Mouse (Mus musculus) E14TG2a.4 (cell line): ENCODE measurements around the gene Ubash3a.
A peak's percentile ranks its signal among the peaks of the same experiment; 100 is the strongest.
"Not testable (repeated sequence)": the region's sequence is repeated elsewhere in the genome, so short reads cannot be mapped to it uniquely, and the experiment has no call there.

ENCODE experiments used
- H3K27me3 ChIP-seq: 2 replicates; pipeline ENCODE4 v1.6.1; 2014; ENCODE audit warnings: low read length, control low read depth; ENCODE audit not compliant: insufficient read depth
- H3K36me3 ChIP-seq: 2 replicates; pipeline ENCODE4 v1.6.1; 2014; ENCODE audit warnings: low read length, control low read depth; ENCODE audit not compliant: insufficient read depth
- H3K4me1 ChIP-seq: replicated peaks from 2 replicates; pipeline ENCODE4 v1.6.1; 2014; ENCODE audit warnings: low read depth, low read length, control low read depth
- H3K4me3 ChIP-seq: replicated peaks from 2 replicates; pipeline ENCODE4 v1.5.1; 2014; ENCODE audit warnings: mild to moderate bottlenecking, low read length
- H3K9me3 ChIP-seq: 2 replicates; pipeline ENCODE4 v1.6.1; 2014; ENCODE audit warnings: low read length, control low read depth
- CTCF ChIP-seq: conservative IDR thresholded peaks from 2 replicates; pipeline ENCODE4 v1.5.1; 2014; ENCODE audit warnings: low read length
- NANOG ChIP-seq: IDR thresholded peaks from 2 replicates; pipeline ENCODE4 v1.6.1; 2014; ENCODE audit warnings: borderline replicate concordance, low read length, mixed read lengths
- POU5F1 ChIP-seq: IDR thresholded peaks from 2 replicates; pipeline ENCODE4 v1.6.1; 2014; ENCODE audit warnings: low read length, borderline replicate concordance

Gene Ubash3a

DNA sequence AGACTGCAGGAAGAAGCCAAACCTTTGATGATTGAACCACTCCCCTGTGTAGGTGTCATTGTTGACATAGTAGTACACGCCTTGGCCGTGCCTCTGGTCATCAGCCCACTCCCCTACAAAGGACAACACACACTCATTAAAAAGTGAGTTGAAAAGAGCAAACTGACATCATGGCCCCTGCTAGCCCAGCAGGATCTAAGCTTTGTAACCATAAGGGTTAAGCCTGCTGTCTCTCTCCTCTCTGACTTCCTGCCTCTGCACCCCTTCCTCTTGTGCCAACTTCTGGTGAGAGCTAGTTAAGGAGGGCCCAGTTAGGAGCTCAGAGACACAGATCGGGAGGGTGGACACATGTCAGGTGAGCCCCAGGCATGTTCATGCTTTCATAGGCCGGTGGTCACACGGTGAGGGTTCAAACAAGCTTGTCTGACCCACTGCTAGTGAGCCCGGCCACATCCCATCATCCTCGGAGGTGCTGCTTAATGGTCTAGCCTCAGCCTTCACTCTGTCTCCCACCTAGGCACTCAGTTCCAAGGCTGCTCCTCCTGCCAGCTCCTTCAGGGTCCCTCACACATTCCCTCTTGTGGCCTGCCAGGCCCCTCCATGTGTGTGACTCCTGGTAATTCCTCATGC, 58.8 kb downstream of the Ubash3a start:
- no peaks in the 10 kb centered on the region for H3K9me3 ChIP-seq
- TF ChIP-seq CTCF (no peak), POU5F1 (no peak)
- H3K4me1 ChIP-seq, result peaks cover 92% of the 10 kb centered on the region
- no peaks in the 10 kb centered on the region for H3K27me3 ChIP-seq
- peak overlapping the region; percentile 50; the same call in 1 of the 2 replicates for H3K4me3 ChIP-seq
- no peaks in the 10 kb centered on the region for H3K36me3 ChIP-seq

DNA sequence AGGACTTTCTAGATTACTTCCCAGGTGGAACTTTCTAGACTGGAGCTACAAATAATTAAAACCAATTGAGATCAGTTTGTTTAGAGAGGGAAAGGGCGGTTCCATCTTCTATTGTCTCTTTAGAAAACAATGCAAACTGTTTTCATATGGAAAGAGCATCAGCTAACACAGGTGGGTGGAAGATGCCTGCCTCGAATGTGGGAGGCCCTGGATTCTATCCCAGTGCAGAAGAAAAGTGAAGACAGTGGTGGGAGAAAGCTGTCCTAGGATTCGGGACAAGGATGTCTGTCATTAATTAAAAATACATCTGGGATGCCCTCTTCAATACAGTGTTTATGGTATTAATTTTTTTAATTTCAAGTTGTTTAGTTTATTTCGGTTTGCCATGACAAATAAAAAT, 59.5 kb downstream of the Ubash3a start:
- Histone ChIP-seq H3K4me1 (peaks cover 92% of the 10 kb centered on the region), H3K4me3 (peak overlapping the region; percentile 20; the same call in 1 of the 2 replicates), H3K9me3 (no peaks in the 10 kb centered on the region), H3K36me3 (no peaks in the 10 kb centered on the region), H3K27me3 (no peaks in the 10 kb centered on the region)
- TF ChIP-seq CTCF (no peak), NANOG (no peak), POU5F1 (no peak)

DNA sequence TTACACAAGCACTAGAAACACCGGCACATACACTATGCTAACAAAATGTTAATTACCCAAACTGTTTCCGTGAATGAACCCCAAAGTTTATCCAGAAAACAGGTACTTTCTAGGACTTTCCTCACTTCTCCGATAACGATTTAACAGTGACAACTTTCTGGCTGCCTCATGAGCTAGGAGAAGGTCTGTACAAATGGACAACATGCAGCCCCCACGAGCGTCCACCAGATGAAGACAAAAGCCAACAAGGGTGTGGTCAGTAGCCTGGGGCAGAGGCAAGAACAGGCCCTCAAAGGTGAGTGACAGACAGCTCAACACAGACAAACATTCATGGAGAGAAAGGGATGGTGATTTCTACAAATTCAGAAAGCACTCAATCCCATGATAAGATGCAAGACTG, 59.9 kb downstream of the Ubash3a start:
- no peaks in the 10 kb centered on the region for H3K27me3 ChIP-seq
- peak overlapping the region; percentile 20 for H3K4me3 ChIP-seq
- TF ChIP-seq NANOG (no peak), CTCF (no peak), POU5F1 (no peak)
- no peaks in the 10 kb centered on the region for H3K9me3 ChIP-seq
- H3K36me3 ChIP-seq, result no peaks in the 10 kb centered on the region
- H3K4me1 ChIP-seq, result peaks cover 92% of the 10 kb centered on the region

DNA sequence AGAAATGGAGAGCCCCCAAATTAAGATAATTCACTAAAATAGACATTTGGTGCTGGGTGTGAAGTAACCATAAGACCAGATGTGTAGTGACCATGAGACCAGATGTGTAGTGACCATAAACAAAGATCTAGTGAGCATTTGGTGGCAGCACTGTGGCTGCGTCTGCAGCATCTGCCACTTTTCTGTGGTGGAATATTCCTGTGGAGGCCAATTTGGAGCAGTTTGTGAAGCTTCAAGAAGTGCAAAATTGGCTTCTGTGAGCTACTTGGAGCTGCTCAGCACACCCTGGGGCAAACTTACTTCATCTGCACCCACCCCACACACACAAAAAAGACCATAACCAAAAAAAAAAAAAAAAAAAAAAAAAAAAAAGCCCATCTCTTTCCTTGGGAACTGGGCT, 60.3 kb downstream of the Ubash3a start:
- H3K4me3 ChIP-seq, result peak overlapping the region; percentile 20; the same call in 1 of the 2 replicates
- H3K27me3 ChIP-seq, result no peaks in the 10 kb centered on the region
- TF ChIP-seq CTCF (no peak), POU5F1 (no peak)
- no peaks in the 10 kb centered on the region for H3K36me3 ChIP-seq
- peaks cover 92% of the 10 kb centered on the region for H3K4me1 ChIP-seq
- no peaks in the 10 kb centered on the region for H3K9me3 ChIP-seq

DNA sequence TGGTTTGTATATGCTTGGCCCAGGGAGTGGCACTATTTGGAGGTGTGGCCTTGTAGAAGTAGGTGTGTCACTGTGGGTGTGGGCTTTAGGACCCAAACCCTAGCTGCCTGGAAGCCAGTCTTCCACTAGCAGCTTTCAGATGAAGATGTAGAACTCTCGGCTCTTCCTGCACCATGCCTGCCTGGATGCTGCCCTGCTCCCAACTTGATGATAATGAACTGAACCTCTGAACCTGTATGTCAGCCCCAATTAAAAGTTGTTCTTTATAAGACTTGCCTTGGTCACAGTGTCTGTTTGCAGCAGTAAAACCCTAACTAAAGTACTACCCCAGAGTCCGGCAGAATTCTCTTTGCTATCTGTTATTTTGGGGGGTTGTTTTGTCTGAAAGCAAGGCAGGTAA, 62.1 kb downstream of the Ubash3a start:
- TF ChIP-seq NANOG, result no peak
- TF ChIP-seq CTCF, result no peak
- TF ChIP-seq POU5F1, result no peak
- Histone ChIP-seq H3K4me1 (peaks cover 78% of the 10 kb centered on the region), H3K4me3 (no peak overlapping the region), H3K27me3 (no peaks in the 10 kb centered on the region), H3K9me3 (no peaks in the 10 kb centered on the region), H3K36me3 (no peaks in the 10 kb centered on the region)

DNA sequence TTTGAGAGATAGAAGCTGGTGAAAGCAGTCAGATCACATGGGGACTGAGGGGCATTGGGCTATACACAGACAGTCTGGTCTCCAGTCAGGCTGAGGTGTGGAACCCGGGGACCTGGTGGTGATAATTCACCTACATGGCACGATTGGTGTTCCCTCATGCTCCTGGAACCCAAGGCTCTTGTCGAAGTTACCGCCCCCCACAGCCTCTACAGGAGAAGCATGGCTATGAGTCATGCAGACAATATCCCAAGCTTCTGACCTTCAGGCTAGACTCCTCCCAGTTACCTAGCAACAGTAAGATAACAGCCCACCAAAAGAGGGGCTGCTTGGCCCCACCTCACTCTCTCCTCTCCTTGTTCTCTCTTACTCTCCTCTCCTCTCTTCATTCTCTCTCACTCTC, 62.6 kb downstream of the Ubash3a start:
- no peaks in the 10 kb centered on the region for H3K9me3 ChIP-seq
- TF ChIP-seq POU5F1 (no peak), NANOG (no peak), CTCF (no peak)
- H3K36me3 ChIP-seq, result no peaks in the 10 kb centered on the region
- H3K4me1 ChIP-seq, result peaks cover 76% of the 10 kb centered on the region
- H3K4me3 ChIP-seq, result no peak overlapping the region
- no peaks in the 10 kb centered on the region for H3K27me3 ChIP-seq

DNA sequence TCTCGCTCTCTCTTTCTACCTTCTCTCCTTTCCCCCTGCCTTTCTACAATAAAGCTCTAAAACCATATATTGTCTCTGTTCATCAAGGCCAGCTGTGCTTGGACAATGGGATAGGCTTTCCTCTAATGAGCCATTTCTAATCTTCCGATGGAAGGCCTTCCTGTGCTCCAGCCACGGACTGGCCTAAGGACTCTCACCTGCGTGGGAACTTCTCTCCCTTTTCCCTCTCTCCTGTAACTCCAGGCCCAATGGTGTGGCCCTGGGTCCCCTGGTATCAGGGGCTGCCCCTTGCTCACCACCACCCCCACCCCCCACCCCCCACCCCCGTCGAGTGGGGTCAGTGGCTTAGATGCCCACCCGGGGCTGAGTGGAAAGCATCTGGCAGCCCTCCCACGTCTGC, 63.1 kb downstream of the Ubash3a start:
- H3K9me3 ChIP-seq, H3K4me3 ChIP-seq, H3K27me3 ChIP-seq, H3K36me3 ChIP-seq: not testable (repeated sequence)
- H3K4me1 ChIP-seq, result peaks cover 73% of the 10 kb centered on the region

DNA sequence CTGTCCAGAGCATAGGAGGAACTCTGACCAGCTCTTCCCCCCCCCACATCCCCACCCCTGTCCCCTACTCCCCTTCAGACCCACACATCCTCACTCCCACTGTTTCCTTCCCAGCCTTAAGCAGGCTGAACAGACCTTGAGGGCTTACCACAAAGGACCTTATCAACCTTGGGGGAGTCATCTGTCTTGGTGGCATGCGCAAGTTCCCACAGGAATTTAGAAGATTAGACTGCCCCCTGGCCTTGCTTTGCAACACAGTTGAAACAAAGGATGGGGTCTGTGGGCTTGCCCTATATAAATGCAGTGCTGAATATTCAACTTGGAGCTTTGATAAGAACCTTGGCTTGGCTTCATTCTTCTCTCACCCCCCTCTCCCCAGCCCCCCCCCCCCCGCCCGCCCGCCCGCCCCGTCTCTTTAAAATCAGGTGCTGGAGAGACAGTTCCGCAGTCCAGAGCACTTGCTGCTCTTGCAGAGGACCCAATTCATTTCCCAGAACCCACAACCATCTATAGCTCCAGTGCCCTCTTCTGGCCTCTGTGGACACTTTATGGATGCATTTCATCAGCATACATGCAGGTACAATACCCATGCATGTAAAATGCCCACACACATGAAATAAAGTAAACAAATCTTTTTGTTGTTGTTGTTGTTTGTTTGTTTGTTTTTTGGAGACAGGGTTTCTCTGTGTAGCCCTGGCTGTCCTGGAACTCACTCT, 63.6 kb downstream of the Ubash3a start:
- H3K9me3 ChIP-seq, result no peaks in the 10 kb centered on the region
- no peaks in the 10 kb centered on the region for H3K27me3 ChIP-seq
- no peaks in the 10 kb centered on the region for H3K36me3 ChIP-seq
- TF ChIP-seq NANOG (no peak), CTCF (no peak), POU5F1 (no peak)
- H3K4me1 ChIP-seq, result peaks cover 70% of the 10 kb centered on the region
- no peak overlapping the region for H3K4me3 ChIP-seq

DNA sequence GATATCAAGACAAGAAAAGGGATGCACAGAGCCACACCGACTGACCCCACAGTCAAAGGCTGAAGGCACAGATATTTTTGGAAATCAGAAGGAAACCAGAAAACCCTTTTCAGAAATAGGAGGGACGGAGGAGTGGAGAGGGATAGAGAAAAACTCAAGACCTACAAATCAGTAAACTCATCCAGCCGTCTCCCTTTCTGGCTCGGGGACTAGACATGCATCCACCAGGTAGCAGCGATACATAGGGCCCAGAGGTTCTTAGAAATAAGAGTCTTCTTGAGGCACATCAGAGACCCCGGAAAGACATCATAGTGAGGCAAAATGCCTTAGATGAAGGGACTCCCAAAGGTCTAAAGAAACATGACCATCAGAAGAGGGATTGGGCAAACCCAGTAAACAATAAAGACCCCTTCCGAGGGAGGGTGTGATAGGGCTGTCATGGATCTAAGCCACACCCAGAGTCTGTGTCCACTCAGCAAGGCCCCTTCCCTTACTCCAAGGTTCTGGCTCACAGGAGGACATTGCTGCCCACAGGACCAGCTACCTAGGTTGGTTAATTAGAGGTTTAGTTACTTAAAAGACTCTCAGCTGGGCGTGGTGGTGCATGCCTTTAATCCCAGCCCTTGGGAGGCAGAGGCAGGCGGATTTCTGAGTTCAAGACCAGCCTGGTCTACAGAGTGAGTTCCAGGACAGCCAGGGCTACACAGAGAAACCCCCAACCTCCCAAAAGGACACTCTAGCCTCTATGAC, 64.9 kb downstream of the Ubash3a start:
- no peak overlapping the region for H3K4me3 ChIP-seq
- no peaks in the 10 kb centered on the region for H3K27me3 ChIP-seq
- H3K9me3 ChIP-seq, result no peaks in the 10 kb centered on the region

More for the DNA sequence above, 64.9 kb downstream of the Ubash3a start:
- H3K36me3 ChIP-seq, result no peaks in the 10 kb centered on the region
- TF ChIP-seq NANOG, result no peak
- TF ChIP-seq POU5F1, result no peak
- TF ChIP-seq CTCF, result no peak
- peaks cover 69% of the 10 kb centered on the region for H3K4me1 ChIP-seq
